Mouse (Mus musculus): ENCODE data around the gene Ccin.

The Ccin gene

GRCm38 (mm10) chr4:43983181-43983580 is at the start of gene Ccin:
Gene Ccin, plus strand, starts transcription at chr4:43983483.
- no peak for DNase-seq

GRCm38 (mm10) chr4:43936186-43936585 is 47.1 kb upstream of the Ccin start:
- DNase-seq, result no peak

GRCm38 (mm10) chr4:43936749-43937674 is 46.3 kb upstream of the Ccin start:
- no peak for DNase-seq

- no peak for DNase-seq
Observed at GRCm38 (mm10) chr4:43941315-43941714, 42.0 kb upstream of the Ccin start.

GRCm38 (mm10) chr4:43942421-43942820 is 40.9 kb upstream of the Ccin start:
- no peak for DNase-seq

GRCm38 (mm10) chr4:43947571-43947970 is 35.7 kb upstream of the Ccin start:
- no peak for DNase-seq

GRCm38 (mm10) chr4:43957292-43957845 is 25.9 kb upstream of the Ccin start, which contains the start of gene Glipr2:
Gene Glipr2, plus strand, starts transcription at chr4:43957401.
- peak; percentile 24 to 63 for DNase-seq

- peak in 1 of 2 experiments; percentile 26 for DNase-seq
Observed at GRCm38 (mm10) chr4:43957846-43958461, 25.3 kb upstream of the Ccin start.

GRCm38 (mm10) chr4:43959523-43960179 is 23.6 kb upstream of the Ccin start:
- DNase-seq, result no peak

- no peak for DNase-seq
Observed at GRCm38 (mm10) chr4:43960207-43960606, 23.1 kb upstream of the Ccin start.

GRCm38 (mm10) chr4:43964326-43964833 is 18.9 kb upstream of the Ccin start:
- no peak for DNase-seq

GRCm38 (mm10) chr4:43964951-43965684 is 18.2 kb upstream of the Ccin start:
- no peak for DNase-seq

GRCm38 (mm10) chr4:43965856-43966535 is 17.3 kb upstream of the Ccin start:
- no peak for DNase-seq

- DNase-seq, result peak; percentile 57 to 75
Observed at GRCm38 (mm10) chr4:43968650-43969049, 14.6 kb upstream of the Ccin start.

GRCm38 (mm10) chr4:43969373-43969772 is 13.9 kb upstream of the Ccin start:
- DNase-seq, result no peak

GRCm38 (mm10) chr4:43970393-43971330 is 12.6 kb upstream of the Ccin start:
- no peak for DNase-seq

GRCm38 (mm10) chr4:43971541-43972136 is 11.6 kb upstream of the Ccin start:
- no peak for DNase-seq

- DNase-seq, result no peak
Observed at GRCm38 (mm10) chr4:43972137-43972591, 11.1 kb upstream of the Ccin start.

GRCm38 (mm10) chr4:43973526-43973981 is 9.7 kb upstream of the Ccin start:
- peak; percentile 15 to 42 for DNase-seq
